Mouse (Mus musculus) lung, adult 2 months (tissue): ENCODE measurements around the gene Casr.

Source experiments
- CTCF ChIP-seq: fragments of 200-500 bp; IDR thresholded peaks from 2 replicates; pipeline ENCODE4 v1.5.1; 2011; ENCODE audit warnings: mild to moderate bottlenecking, low read length, control low read depth; ENCODE audit not compliant: insufficient read depth
- POLR2A ChIP-seq: fragments of 200-500 bp; IDR thresholded peaks from 2 replicates; pipeline ENCODE4 v1.6.1; 2011; ENCODE audit warnings: low read depth, mild to moderate bottlenecking, control low read depth, low read length, borderline replicate concordance; ENCODE audit errors: extremely low read depth

- no peak for TF ChIP-seq CTCF
- TF ChIP-seq POLR2A: no peak
These were observed 28.8 kb downstream of the Casr start for GRCm38 (mm10) chr16:36532981-36533687.
